15 mouse cellular contexts compared by ENCODE assay signal in genomic region chr3:136791946-136792345, GRCm38 (mm10).
DNase-seq lines count a peak whose midpoint lies in the region; ATAC-seq and TF ChIP-seq lines count a peak whose summit lies in the region.
"Had no signal": no experiment of that assay in that cellular context is flagged by ENCODE, and none has a peak within 500 bp of the region (broad histone marks: within the 10 kb centered on the region; RNA-seq: fewer than 3 reads in every experiment).

No protein-coding gene starts in this region.

- no peaks in the 10 kb centered on the region for H3K9me3 ChIP-seq in kidney, postnatal 0 days (replicated peaks; ENCODE audit: low read length)
- H3K9me3 ChIP-seq in neural tube, embryonic 15.5 days (replicated peaks) = no peaks in the 10 kb centered on the region
- no peaks in the 10 kb centered on the region for H3K9me3 ChIP-seq in limb, embryonic 10.5 days (replicated peaks)
- 0 out of 2 replicates have a peak, but pooled peaks cover 3% of the 10 kb centered on the region for H3K9me3 ChIP-seq in forebrain, embryonic 10.5 days
- H3K9me3 ChIP-seq: heart, embryonic 15.5 days; lung, embryonic 15.5 days had no signal

- WGBS in cerebellum, adult 2 months = 95% methylated on average over 2 of the region's 2 CpGs
- 96% methylated on average over 2 of the region's 2 CpGs for WGBS in kidney, postnatal 0 days
- 98% methylated on average over 2 of the region's 2 CpGs for WGBS in neural tube, embryonic 15.5 days
- WGBS in limb, embryonic 10.5 days = 86% methylated on average over 2 of the region's 2 CpGs
- WGBS in forebrain, embryonic 10.5 days = 98% methylated on average over 2 of the region's 2 CpGs

- H3K27me3 ChIP-seq in cerebellum, adult 2 months (ENCODE audit: control insufficient read depth, insufficient read depth, low read length) = no peaks in the 10 kb centered on the region
- H3K27me3 ChIP-seq in kidney, postnatal 0 days (ENCODE audit: insufficient read depth, low read length) = no peaks in the 10 kb centered on the region
- no peaks in the 10 kb centered on the region for H3K27me3 ChIP-seq in neural tube, embryonic 15.5 days (replicated peaks)
- H3K27me3 ChIP-seq in limb, embryonic 10.5 days (ENCODE audit: low read depth, poor library complexity, severe bottlenecking) = no peaks in the 10 kb centered on the region
- H3K27me3 ChIP-seq in forebrain, embryonic 10.5 days (ENCODE audit: poor library complexity, severe bottlenecking) = no peaks in the 10 kb centered on the region
- H3K27me3 ChIP-seq: heart, embryonic 15.5 days; lung, embryonic 15.5 days had no signal

- H3K4me1 ChIP-seq in cerebellum, adult 2 months (ENCODE audit: control insufficient read depth, insufficient read depth, low read length) = peaks cover 27% of the 10 kb centered on the region; the same call in 1 of the 2 replicates
- 0 out of 2 replicates have a peak, but pooled peaks cover 5% of the 10 kb centered on the region for H3K4me1 ChIP-seq in kidney, postnatal 0 days (replicated peaks; ENCODE audit: insufficient read depth, low read length)
- peaks cover 13% of the 10 kb centered on the region; the same call in 1 of the 2 replicates for H3K4me1 ChIP-seq in neural tube, embryonic 15.5 days
- no peaks in the 10 kb centered on the region; the same call in 1 of the 2 replicates for H3K4me1 ChIP-seq in limb, embryonic 10.5 days
- peaks cover 4% of the 10 kb centered on the region; the same call in 1 of the 2 replicates for H3K4me1 ChIP-seq in forebrain, embryonic 10.5 days

- ATAC-seq in kidney, postnatal 0 days (replicated peaks; ENCODE audit: low FRiP score, low read depth) = no peak
- ATAC-seq in neural tube, embryonic 15.5 days (ENCODE audit: low FRiP score) = peak; percentile 37; the same call in 1 of the 2 replicates

- TF ChIP-seq POLR2A in cerebellum, adult 2 months (IDR thresholded peaks at IDR 0.05; ENCODE audit: borderline replicate concordance, insufficient read depth, low read length) = no peak

- no peaks in the 10 kb centered on the region for H3K36me3 ChIP-seq in kidney, postnatal 0 days (ENCODE audit: insufficient read depth, low read length)
- H3K36me3 ChIP-seq in neural tube, embryonic 15.5 days = no peaks in the 10 kb centered on the region
- no peaks in the 10 kb centered on the region for H3K36me3 ChIP-seq in limb, embryonic 10.5 days
- H3K36me3 ChIP-seq in forebrain, embryonic 10.5 days (replicated peaks) = no peaks in the 10 kb centered on the region
- H3K36me3 ChIP-seq: heart, embryonic 15.5 days; lung, embryonic 15.5 days had no signal

- no peak overlapping the region for H3K9ac ChIP-seq in kidney, postnatal 0 days (ENCODE audit: low read depth, low read length)
- H3K9ac ChIP-seq in neural tube, embryonic 15.5 days (replicated peaks) = no peak overlapping the region
- H3K9ac ChIP-seq: heart, embryonic 15.5 days; lung, embryonic 15.5 days had no signal

- no peak overlapping the region for H3K4me2 ChIP-seq in kidney, postnatal 0 days (ENCODE audit: low read length)
- H3K4me2 ChIP-seq in neural tube, embryonic 15.5 days = no peak overlapping the region
- H3K4me2 ChIP-seq: heart, embryonic 15.5 days; lung, embryonic 15.5 days had no signal

- DNase-seq in cerebellum, adult 2 months = no peak
- DNase-seq in cerebellum, adult 11-12 months = no peak
- DNase-seq in kidney, postnatal 0 days (ENCODE audit: low spot score) = no peak
- no peak for DNase-seq in kidney, postnatal 14 days
- no peak for DNase-seq in neural tube, embryonic 10.5 days (ENCODE audit: extremely low spot score, low spot score)
- DNase-seq in limb, embryonic 10.5 days (ENCODE audit: low spot score) = no peak
- DNase-seq in forebrain, embryonic 10.5 days (ENCODE audit: extremely low spot score, low spot score) = no peak
- DNase-seq: cerebellum, adult 9-11 months; gastrocnemius, postnatal 36 days; kidney, postnatal 10 days; spleen, adult 18-20 months had no signal

- 0 out of 2 replicates have a peak overlapping the region, but pooled peaks have one; percentile 24 for H3K27ac ChIP-seq in cerebellum, adult 2 months (ENCODE audit: insufficient read depth, low read length)
- H3K27ac ChIP-seq in kidney, postnatal 0 days = no peak overlapping the region
- no peak overlapping the region for H3K27ac ChIP-seq in neural tube, embryonic 15.5 days (replicated peaks)
- H3K27ac ChIP-seq in limb, embryonic 10.5 days = no peak overlapping the region
- no peak overlapping the region for H3K27ac ChIP-seq in forebrain, embryonic 10.5 days
- H3K27ac ChIP-seq: heart, embryonic 15.5 days; lung, embryonic 15.5 days had no signal

- no peak overlapping the region for H3K4me3 ChIP-seq in cerebellum, adult 2 months (replicated peaks; ENCODE audit: insufficient read depth, low read depth, low read length)
- H3K4me3 ChIP-seq in kidney, postnatal 0 days (replicated peaks; ENCODE audit: low read depth, low read length) = no peak overlapping the region
- H3K4me3 ChIP-seq in neural tube, embryonic 15.5 days (replicated peaks) = no peak overlapping the region
- no peak overlapping the region for H3K4me3 ChIP-seq in limb, embryonic 10.5 days
- no peak overlapping the region for H3K4me3 ChIP-seq in forebrain, embryonic 10.5 days
- H3K4me3 ChIP-seq: erythroblast, embryonic 14.5 days; heart, embryonic 15.5 days; lung, embryonic 15.5 days had no signal

- TF ChIP-seq CTCF in cerebellum, adult 2 months (IDR thresholded peaks at IDR 0.05; ENCODE audit: borderline replicate concordance, insufficient read depth, low read depth, low read length) = no peak
- 0 out of 2 replicates have a peak, but pooled peaks have one; percentile 7 for TF ChIP-seq CTCF in kidney, postnatal 0 days (IDR thresholded peaks at IDR 0.05; ENCODE audit: low read depth)
